8 mouse cellular contexts compared by ENCODE assay signal in the genomic region with DNA sequence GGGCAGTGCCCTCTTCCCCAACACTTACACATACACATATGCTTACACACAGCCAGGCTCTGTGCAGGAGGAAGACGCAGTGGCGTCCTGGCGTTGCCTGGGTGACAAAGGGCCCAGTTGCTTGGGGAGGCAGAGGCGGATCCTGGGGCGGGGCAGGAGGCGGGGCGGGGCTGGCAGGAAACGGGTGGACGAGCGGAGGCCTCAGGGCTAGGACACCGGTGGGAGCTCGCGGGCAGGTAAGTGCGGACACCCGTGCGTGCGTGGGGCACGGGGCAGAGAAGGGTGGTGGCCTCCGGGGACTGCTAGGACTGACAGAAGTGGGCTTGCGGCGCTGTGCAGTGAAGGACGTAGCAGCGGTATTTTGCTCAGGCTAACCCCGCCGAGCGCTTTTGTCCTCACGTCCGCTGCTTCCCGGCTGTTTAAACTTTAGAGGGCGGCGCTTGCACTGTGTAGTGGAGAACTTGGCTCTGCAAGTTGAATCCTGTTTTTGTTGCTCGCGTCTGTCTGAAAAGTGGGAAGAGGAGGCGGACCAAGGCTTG. TPM values are rescaled to one million over a fixed set of nuclear protein-coding genes. Genes with fewer than 3 reads are reported as not detected.
A peak's percentile ranks its signal among the peaks of the same experiment; 100 is the strongest.
DNase-seq lines count a peak whose midpoint lies in the region; ATAC-seq and TF ChIP-seq lines count a peak whose summit lies in the region.

A gene (plus strand): TSS at position 155 of the 539 bp plus-strand sequence.

- peaks cover 10% of the 10 kb centered on the region for H3K36me3 ChIP-seq in embryonic facial prominence, embryonic 13.5 days
- no peaks in the 10 kb centered on the region for H3K36me3 ChIP-seq in heart, adult 2 months (ENCODE audit: control insufficient read depth, insufficient read depth, low read length)
- H3K36me3 ChIP-seq in limb, embryonic 11.5 days (ENCODE audit: control insufficient read depth, insufficient read depth, low read length): no peaks in the 10 kb centered on the region
- H3K36me3 ChIP-seq in midbrain, embryonic 12.5 days: no peaks in the 10 kb centered on the region

- H3K4me3 ChIP-seq in embryonic facial prominence, embryonic 13.5 days: peak within 1 kb of the TSS; percentile 75
- peak within 1 kb of the TSS; percentile 90 for H3K4me3 ChIP-seq in heart, adult 2 months
- peak within 1 kb of the TSS; percentile 68 for H3K4me3 ChIP-seq in limb, embryonic 11.5 days (ENCODE audit: low read depth, low read length)
- H3K4me3 ChIP-seq in midbrain, embryonic 12.5 days: peak within 1 kb of the TSS; percentile 73

- TF ChIP-seq POLR2A in heart, adult 2 months (IDR thresholded peaks at IDR 0.05; ENCODE audit: insufficient read depth, low read depth, low read length): peak; percentile 59; the same call in 1 of the 2 replicates

- peak within 1 kb of the TSS; percentile 80 for H3K4me2 ChIP-seq in embryonic facial prominence, embryonic 13.5 days
- H3K4me2 ChIP-seq in limb, embryonic 11.5 days (ENCODE audit: low read depth, severe bottlenecking): peak within 1 kb of the TSS; percentile 50
- H3K4me2 ChIP-seq in midbrain, embryonic 12.5 days (replicated peaks): peak within 1 kb of the TSS; percentile 72

- peaks cover 24% of the 10 kb centered on the region for H3K4me1 ChIP-seq in embryonic facial prominence, embryonic 13.5 days
- H3K4me1 ChIP-seq in heart, adult 2 months (ENCODE audit: control insufficient read depth, insufficient read depth, low read length): peaks cover 2% of the 10 kb centered on the region
- peaks cover 5% of the 10 kb centered on the region; the same call in 1 of the 2 replicates for H3K4me1 ChIP-seq in limb, embryonic 11.5 days (ENCODE audit: control insufficient read depth, insufficient read depth, low read length)
- H3K4me1 ChIP-seq in midbrain, embryonic 12.5 days: peaks cover 13% of the 10 kb centered on the region

- no peaks in the 10 kb centered on the region for H3K27me3 ChIP-seq in embryonic facial prominence, embryonic 13.5 days
- no peaks in the 10 kb centered on the region for H3K27me3 ChIP-seq in heart, adult 2 months (ENCODE audit: control insufficient read depth, insufficient read depth, low read length)
- no peaks in the 10 kb centered on the region for H3K27me3 ChIP-seq in limb, embryonic 11.5 days (ENCODE audit: control insufficient read depth, insufficient read depth, low read length)
- 0 out of 2 replicates have a peak, but pooled peaks cover 4% of the 10 kb centered on the region for H3K27me3 ChIP-seq in midbrain, embryonic 12.5 days

- H3K9me3 ChIP-seq in embryonic facial prominence, embryonic 13.5 days: no peaks in the 10 kb centered on the region
- H3K9me3 ChIP-seq in limb, embryonic 11.5 days (ENCODE audit: control insufficient read depth, low read length): no peaks in the 10 kb centered on the region
- H3K9me3 ChIP-seq in midbrain, embryonic 12.5 days: no peaks in the 10 kb centered on the region

- peak within 1 kb of the TSS; percentile 82 for H3K27ac ChIP-seq in embryonic facial prominence, embryonic 13.5 days
- H3K27ac ChIP-seq in heart, adult 2 months: peak within 1 kb of the TSS; percentile 76
- H3K27ac ChIP-seq in limb, embryonic 11.5 days (replicated peaks; ENCODE audit: low read depth, low read length): peak within 1 kb of the TSS; percentile 40; the same call in 1 of the 2 replicates
- H3K27ac ChIP-seq in midbrain, embryonic 12.5 days (replicated peaks): no peak within 1 kb of the TSS

- WGBS in embryonic facial prominence, embryonic 13.5 days: under 1% methylated on average over 34 of the region's 34 CpGs
- WGBS in heart, adult 2 months: 0% methylated on average over 34 of the region's 34 CpGs
- WGBS in limb, embryonic 11.5 days: 0% methylated on average over 34 of the region's 34 CpGs
- WGBS in midbrain, embryonic 12.5 days: 1% methylated on average over 33 of the region's 34 CpGs

- peak within 1 kb of the TSS; percentile 82 for H3K9ac ChIP-seq in embryonic facial prominence, embryonic 13.5 days
- peak within 1 kb of the TSS; percentile 80 for H3K9ac ChIP-seq in heart, adult 2 months (ENCODE audit: low read depth, low read length)
- H3K9ac ChIP-seq in limb, embryonic 11.5 days (ENCODE audit: low read length): peak within 1 kb of the TSS; percentile 77
- peak within 1 kb of the TSS; percentile 64 for H3K9ac ChIP-seq in midbrain, embryonic 12.5 days (replicated peaks)

- H3K79me2 ChIP-seq in heart, adult 2 months (replicated peaks; ENCODE audit: control insufficient read depth, insufficient read depth, low read length): no peaks in the 10 kb centered on the region

- intact Hi-C loops in heart, adult 2 months (cut with DNase I): loop anchor here (5.0 to 10.0 kb wide), 2 partner anchors 161 to 793 kb away; a partner anchor contains a TSS

- peak; percentile 97 for ATAC-seq in embryonic facial prominence, embryonic 13.5 days (ENCODE audit: insufficient number of reproducible peaks, insufficient read depth, low FRiP score, low TSS enrichment, low read depth)
- peak; percentile 92 for ATAC-seq in limb, embryonic 11.5 days (ENCODE audit: insufficient number of reproducible peaks, low FRiP score, low TSS enrichment, low read depth)
- peak; percentile 96 for ATAC-seq in midbrain, embryonic 12.5 days (ENCODE audit: low FRiP score, low read depth)

- no peak for TF ChIP-seq CTCF in heart, adult 2 months (IDR thresholded peaks at IDR 0.05)

- peak; percentile 83 for DNase-seq in 3T3-L1 (ENCODE audit: low read depth, low spot score)
- DNase-seq in adrenal gland, postnatal 36 days: peak; percentile 92 to 94
- DNase-seq in heart, adult 2 months: peak; percentile 87 to 89
- DNase-seq in kidney, adult 18-20 months: peak; percentile 90
- DNase-seq in limb, embryonic 11.5 days (ENCODE audit: low spot score): peak; percentile 88
- peak; percentile 73 for DNase-seq in spleen, adult 12 weeks (ENCODE audit: low spot score)

- TF ChIP-seq EP300 in heart, adult 2 months (IDR thresholded peaks at IDR 0.05; ENCODE audit: insufficient read depth, low read depth, low read length): no peak

RNA-seq across cellular contexts. Expression of the gene that starts here (rescaled TPM):
- 10 to 100 TPM; 28.3 to 44.9 TPM for total RNA-seq in adrenal gland, postnatal 36 days (2021)
- 91.9 and 97.7 TPM in 2 replicates for polyA plus RNA-seq in embryonic facial prominence, embryonic 13.5 days (2015; fragmentation: Nextera tagmentation; extraction: Ambion mirVana)
- 10 to 100 TPM; 10.4 to 11.2 TPM for total RNA-seq in heart, adult 2 months (2021)
- 16.9 and 23.6 TPM in 2 replicates for polyA plus RNA-seq in heart, adult 2 months (2012; rRNA removed)
- 109 and 120 TPM in 2 replicates for polyA plus RNA-seq in limb, embryonic 11.5 days (2014; fragmentation: Nextera tagmentation; extraction: Ambion mirVana)
- 56.3 and 57.7 TPM in 2 replicates for polyA plus RNA-seq in midbrain, embryonic 12.5 days (2016; fragmentation: Nextera tagmentation; extraction: Ambion mirVana)
